Comparison of ENCODE assay signal across 8 mouse cellular contexts in the genomic region with DNA sequence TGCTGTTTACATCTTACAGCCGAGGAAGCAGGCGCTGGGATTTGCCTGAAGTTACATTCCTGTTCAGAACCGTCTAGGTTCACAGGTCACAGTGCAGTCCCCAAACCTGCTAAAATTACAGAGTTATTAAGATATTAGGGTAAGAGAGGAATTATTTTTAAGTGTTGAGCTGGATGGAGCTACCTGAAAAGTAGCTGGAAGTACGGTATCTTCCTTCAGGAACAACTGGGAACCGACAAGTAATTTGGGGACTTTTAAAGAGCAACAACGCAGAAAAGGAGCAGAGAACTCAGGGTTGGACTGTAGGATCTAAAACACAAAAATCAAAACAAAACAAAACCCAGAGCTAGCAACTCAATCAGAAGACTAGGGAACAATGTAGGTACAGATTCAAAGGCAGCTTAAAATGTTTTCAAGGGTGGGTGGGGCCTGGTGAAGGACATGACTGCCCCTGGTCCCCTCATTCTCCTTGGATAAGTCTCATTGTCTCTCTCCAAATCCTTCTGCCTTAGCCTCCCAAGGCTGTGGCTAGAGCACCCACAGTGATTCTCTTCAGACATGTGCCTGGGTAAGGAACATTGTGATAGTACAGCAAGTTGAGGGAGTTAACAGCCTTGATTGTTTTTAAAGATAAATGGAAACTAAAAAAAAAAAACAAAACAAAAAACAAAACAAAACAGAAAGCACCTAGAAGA. TPM values are rescaled to one million over a fixed set of nuclear protein-coding genes. Genes with fewer than 3 reads are reported as not detected.
A peak's percentile ranks its signal among the peaks of the same experiment; 100 is the strongest.
DNase-seq lines count a peak whose midpoint lies in the region; ATAC-seq and TF ChIP-seq lines count a peak whose summit lies in the region.

No protein-coding gene starts in this region.

- no peak for TF ChIP-seq RAD21 in MEL (IDR thresholded peaks at IDR 0.05; ENCODE audit: low read depth, low read length)

- peak overlapping the region; percentile 42 to 95; a peak in 3 of 4 replicates for H3K27ac ChIP-seq in heart, embryonic 14.5 days (replicated peaks in 1 of 2; ENCODE audit: control insufficient read depth in 1 of 2, insufficient read depth in 1 of 2, low read depth in 2 of 2, low read length in 2 of 2)
- H3K27ac ChIP-seq in MEL (ENCODE audit: control insufficient read depth, low read depth, low read length) = 0 out of 2 replicates have a peak overlapping the region, but pooled peaks have one; percentile 11
- peak overlapping the region; percentile 99 for H3K27ac ChIP-seq in heart, embryonic 16.5 days (ENCODE audit: low read length)
- H3K27ac ChIP-seq in midbrain, embryonic 12.5 days (replicated peaks) = peak overlapping the region; percentile 97

- peaks cover 22% of the 10 kb centered on the region for H3K79me2 ChIP-seq in MEL (ENCODE audit: control insufficient read depth, insufficient read depth, low read length, poor library complexity)

- no peaks in the 10 kb centered on the region for H3K9me3 ChIP-seq in heart, embryonic 14.5 days (ENCODE audit: control insufficient read depth, low read length)
- H3K9me3 ChIP-seq in MEL (replicated peaks; ENCODE audit: insufficient read depth, low read length) = no peaks in the 10 kb centered on the region
- H3K9me3 ChIP-seq in heart, embryonic 16.5 days (replicated peaks; ENCODE audit: control insufficient read depth, low read length) = no peaks in the 10 kb centered on the region
- H3K9me3 ChIP-seq in midbrain, embryonic 12.5 days = no peaks in the 10 kb centered on the region

- TF ChIP-seq POLR2A in MEL (IDR thresholded peaks at IDR 0.05; ENCODE audit: control insufficient read depth in 1 of 2, insufficient read depth in 1 of 2, low read depth in 1 of 2, low read length in 2 of 2, poor library complexity in 1 of 2) = no peak

- ATAC-seq in heart, embryonic 14.5 days (ENCODE audit: insufficient number of reproducible peaks, insufficient read depth, low FRiP score, low read depth) = no peak
- ATAC-seq in heart, embryonic 16.5 days (replicated peaks; ENCODE audit: extremely low read depth, insufficient read depth, low FRiP score) = no peak
- ATAC-seq in midbrain, embryonic 12.5 days (ENCODE audit: low FRiP score, low read depth) = no peak

- no peaks in the 10 kb centered on the region for H3K27me3 ChIP-seq in heart, embryonic 14.5 days (ENCODE audit: control insufficient read depth, insufficient read depth, low read length)
- H3K27me3 ChIP-seq in MEL (ENCODE audit: control insufficient read depth in 1 of 2, insufficient read depth in 2 of 2, low read length in 2 of 2) = no peaks in the 10 kb centered on the region
- H3K27me3 ChIP-seq in heart, embryonic 16.5 days (ENCODE audit: control insufficient read depth, insufficient read depth, low read length) = no peaks in the 10 kb centered on the region
- H3K27me3 ChIP-seq in midbrain, embryonic 12.5 days = no peaks in the 10 kb centered on the region

- WGBS in heart, embryonic 14.5 days = 62% methylated on average over 6 of the region's 6 CpGs
- 58% methylated on average over 6 of the region's 6 CpGs for WGBS in heart, embryonic 16.5 days
- WGBS in midbrain, embryonic 12.5 days = 17% methylated on average over 6 of the region's 6 CpGs

- H3K4me3 ChIP-seq in heart, embryonic 14.5 days (ENCODE audit: control insufficient read depth in 1 of 2, insufficient read depth in 1 of 2, low read depth in 1 of 2, low read length in 2 of 2) = peak overlapping the region in 1 of 2 experiments; percentile 87; a peak in 2 of 4 replicates
- H3K4me3 ChIP-seq in MEL (ENCODE audit: control insufficient read depth in 1 of 2, insufficient read depth in 1 of 2, low read depth in 2 of 2, low read length in 2 of 2) = peak overlapping the region; percentile 25 to 88; a peak in 3 of 4 replicates
- H3K4me3 ChIP-seq in heart, embryonic 16.5 days (ENCODE audit: low read length) = peak overlapping the region; percentile 86; the same call in 1 of the 2 replicates
- H3K4me3 ChIP-seq in midbrain, embryonic 12.5 days = peak overlapping the region; percentile 84

- no peak for TF ChIP-seq EP300 in MEL (IDR thresholded peaks at IDR 0.05; ENCODE audit: low read depth in 1 of 2, low read length in 2 of 2)

- no peak for TF ChIP-seq CTCF in MEL (IDR thresholded peaks at IDR 0.05 in 2 of 3, conservative IDR thresholded peaks at IDR 0.05 in 1 of 3; ENCODE audit: control insufficient read depth in 1 of 3, insufficient read depth in 1 of 3, low read depth in 2 of 3, low read length in 3 of 3, poor library complexity in 1 of 3, severe bottlenecking in 1 of 3)

- H3K36me3 ChIP-seq in heart, embryonic 14.5 days (ENCODE audit: control insufficient read depth, insufficient read depth, low read length) = no peaks in the 10 kb centered on the region
- H3K36me3 ChIP-seq in MEL (ENCODE audit: control insufficient read depth in 1 of 2, insufficient read depth in 2 of 2, low read length in 2 of 2) = peaks cover 0 to 17% of the 10 kb centered on the region in 2 experiments; a peak in 2 of 4 replicates
- no peaks in the 10 kb centered on the region for H3K36me3 ChIP-seq in heart, embryonic 16.5 days (ENCODE audit: control insufficient read depth, insufficient read depth)
- no peaks in the 10 kb centered on the region for H3K36me3 ChIP-seq in midbrain, embryonic 12.5 days

- H3K9ac ChIP-seq in heart, embryonic 14.5 days (ENCODE audit: low read length) = peak overlapping the region; percentile 71
- H3K9ac ChIP-seq in MEL (ENCODE audit: control insufficient read depth, low read depth, low read length, poor library complexity, severe bottlenecking) = no peak overlapping the region; the same call in 1 of the 2 replicates
- H3K9ac ChIP-seq in heart, embryonic 16.5 days (ENCODE audit: low read length) = peak overlapping the region; percentile 84
- H3K9ac ChIP-seq in midbrain, embryonic 12.5 days (replicated peaks) = 0 out of 2 replicates have a peak overlapping the region, but pooled peaks have one; percentile 0

- intact Hi-C loops in heart, postnatal 25 days (cut with DNase I) = loop anchor here (2.0 to 10.0 kb wide), 6 partner anchors 97 to 513 kb away; no protein-coding TSS in a partner anchor
- intact Hi-C loops in left cerebral cortex, postnatal 14 days (cut with DNase I) = loop anchor here (2.0 to 5.0 kb wide), 4 partner anchors 121 to 516 kb away; partner anchors contain the start of gene Msl2

- H3K4me1 ChIP-seq in heart, embryonic 14.5 days (ENCODE audit: control insufficient read depth in 2 of 2, insufficient read depth in 2 of 2, low read length in 2 of 2) = peaks cover 2 to 17% of the 10 kb centered on the region in 2 experiments; a peak in 3 of 4 replicates
- peaks cover 6 to 8% of the 10 kb centered on the region in 2 experiments for H3K4me1 ChIP-seq in MEL (ENCODE audit: control insufficient read depth in 1 of 2, insufficient read depth in 2 of 2, low read length in 2 of 2)
- peaks cover 13% of the 10 kb centered on the region for H3K4me1 ChIP-seq in heart, embryonic 16.5 days (ENCODE audit: control insufficient read depth, insufficient read depth, low read length)
- H3K4me1 ChIP-seq in midbrain, embryonic 12.5 days = peaks cover 34% of the 10 kb centered on the region

- DNase-seq in heart, postnatal 25 days (ENCODE audit: low spot score) = no peak
- peak; percentile 41 for DNase-seq in MEL (ENCODE audit: low read depth, low spot score)
- no peak for DNase-seq in layer of hippocampus, postnatal 10 days (ENCODE audit: low spot score in 2 of 2)
- DNase-seq in left cerebral cortex, postnatal 14 days (ENCODE audit: low spot score in 2 of 2) = no peak
- DNase-seq in right cerebral cortex, postnatal 25 days = no peak

- peak overlapping the region; percentile 74 for H3K4me2 ChIP-seq in heart, embryonic 14.5 days (ENCODE audit: low read length)
- H3K4me2 ChIP-seq in heart, embryonic 16.5 days (ENCODE audit: low read depth, low read length) = peak overlapping the region; percentile 77
- peak overlapping the region; percentile 72 for H3K4me2 ChIP-seq in midbrain, embryonic 12.5 days (replicated peaks)

TF ChIP-seq in MEL, 35 proteins besides CTCF, POLR2A, EP300 and RAD21:
- no peak for TF ChIP-seq RCOR1 (IDR thresholded peaks at IDR 0.05; ENCODE audit: low read depth, low read length)
- no peak for TF ChIP-seq JUND (IDR thresholded peaks at IDR 0.05; ENCODE audit: low read depth, low read length)
- no peak for TF ChIP-seq POLR2AphosphoS2 (IDR thresholded peaks at IDR 0.05; ENCODE audit: low read length)
- TF ChIP-seq MAZ (IDR thresholded peaks at IDR 0.05; ENCODE audit: low read depth, low read length) = no peak
- TF ChIP-seq ELF1 (IDR thresholded peaks at IDR 0.05; ENCODE audit: low read depth, low read length) = no peak
- TF ChIP-seq CHD1 (IDR thresholded peaks at IDR 0.05; ENCODE audit: low read depth, low read length) = no peak

RNA-seq across cellular contexts. Expression of gene Stag1, which starts 43.9 kb away (rescaled TPM):
- 34.4 and 34.8 TPM in 2 replicates for polyA plus RNA-seq in heart, embryonic 14.5 days (2014; fragmentation: Nextera tagmentation; extraction: Ambion mirVana)
- 10 to 100 TPM; 27.1 to 30.6 TPM for total RNA-seq in heart, postnatal 25 days (2021)
- total RNA-seq in MEL (2012; rRNA removed) = 30.1 and 33.6 TPM in 2 replicates
- 10 to 100 TPM in 1 of 2 experiments, not detected in 1; 41.7 TPM for polyA plus RNA-seq in MEL (2012; ENCODE audit: insufficient read depth in 1 of 2, insufficient read length in 2 of 2, low read depth in 1 of 2, low replicate concordance in 2 of 2, missing spikeins in 1 of 2)
- 22.9 and 23.9 TPM in 2 replicates for polyA plus RNA-seq in heart, embryonic 16.5 days (2015; fragmentation: Nextera tagmentation; extraction: Ambion mirVana)
- 57.0 and 63.6 TPM in 2 replicates for polyA plus RNA-seq in midbrain, embryonic 12.5 days (2016; fragmentation: Nextera tagmentation; extraction: Ambion mirVana)
- 10 to 100 TPM; 39.1 to 53.4 TPM for total RNA-seq in layer of hippocampus, postnatal 10 days (2021)
- total RNA-seq in left cerebral cortex, postnatal 14 days (2021) = 10 to 100 TPM; 33.4 to 34.3 TPM

Comparison
In these comparisons a context has a peak if more than half of its experiments do, and no peak if none do; other contexts are left out.
1. H3K27ac ChIP-seq: peak in every context shown above with its lines; median percentile 99 in heart, embryonic 16.5 days; 97 in midbrain, embryonic 12.5 days; 68 in heart, embryonic 14.5 days; 11 in MEL.